Mouse (Mus musculus): ENCODE measurements around the gene Ing5. TPM values are rescaled to one million over a fixed set of nuclear protein-coding genes. Genes with fewer than 3 reads are reported as not detected.
A peak's percentile ranks its signal among the peaks of the same experiment; 100 is the strongest.
"Not testable (repeated sequence)": the region's sequence is repeated elsewhere in the genome, so short reads cannot be mapped to it uniquely, and the experiment has no call there.

Ing5 gene
- 7.1 and 7.6 TPM in 2 replicates for polyA plus RNA-seq (2012; rRNA removed)

GRCm38 (mm10) chr1:93803556-93804507 lies at the start of gene Ing5:
Ing5 (plus strand) TSS chr1:93803965.
- peak within 1 kb of the TSS; percentile 86 for H3K4me3 ChIP-seq (ENCODE audit: extremely low read depth, insufficient read depth, insufficient read length)
- WGBS: under 1% methylated on average over 94 of the region's 94 CpGs
- peaks cover 10% of the 10 kb centered on the region for H3K4me1 ChIP-seq (ENCODE audit: control insufficient read depth, insufficient read depth, insufficient read length)
- H3K36me3 ChIP-seq (ENCODE audit: control insufficient read depth, insufficient read depth, low read length): peaks cover 9% of the 10 kb centered on the region
- TF ChIP-seq POLR2A (IDR thresholded peaks at IDR 0.05; ENCODE audit: low read depth, low read length) (peak; percentile 63), CTCF (IDR thresholded peaks at IDR 0.05; ENCODE audit: extremely low read depth, insufficient read depth, insufficient read length, insufficient replicate concordance) (peak; percentile 96)
- no peaks in the 10 kb centered on the region for H3K27me3 ChIP-seq (ENCODE audit: control insufficient read depth, insufficient read depth, low read length)
- H3K27ac ChIP-seq (ENCODE audit: insufficient read depth, low read length): peak within 1 kb of the TSS; percentile 98
- DNase-seq (ENCODE audit: low read depth in 1 of 2, low spot score in 2 of 2): peak; percentile 94 to 100

- no peaks in the 10 kb centered on the region for H3K27me3 ChIP-seq (ENCODE audit: control insufficient read depth, insufficient read depth, low read length)
- DNase-seq (ENCODE audit: low read depth in 1 of 2, low spot score in 2 of 2): peak; percentile 45 to 86
- peak within 1 kb of the TSS; percentile 98 for H3K4me3 ChIP-seq (ENCODE audit: extremely low read depth, insufficient read depth, insufficient read length)
- WGBS: 1% methylated on average over 121 of the region's 121 CpGs
- H3K27ac ChIP-seq (ENCODE audit: insufficient read depth, low read length): peak within 1 kb of the TSS; percentile 83
- H3K36me3 ChIP-seq (ENCODE audit: control insufficient read depth, insufficient read depth, low read length): peaks cover 9% of the 10 kb centered on the region
- H3K4me1 ChIP-seq (ENCODE audit: control insufficient read depth, insufficient read depth, insufficient read length): peaks cover 5% of the 10 kb centered on the region; the same call in 1 of the 2 replicates
- TF ChIP-seq POLR2A (IDR thresholded peaks at IDR 0.05; ENCODE audit: low read depth, low read length) (peak; percentile 62), CTCF (IDR thresholded peaks at IDR 0.05; ENCODE audit: extremely low read depth, insufficient read depth, insufficient read length, insufficient replicate concordance) (no peak)
These were observed 49.0 kb upstream of the Ing5 start, which contains the start of gene Thap4 for GRCm38 (mm10) chr1:93754573-93755290. Thap4 (minus strand) TSS chr1:93754864.

GRCm38 (mm10) chr1:93755291-93755610 lies 48.5 kb upstream of the Ing5 start:
- H3K4me1 ChIP-seq (ENCODE audit: control insufficient read depth, insufficient read depth, insufficient read length): peaks cover 5% of the 10 kb centered on the region; the same call in 1 of the 2 replicates
- peaks cover 4% of the 10 kb centered on the region for H3K36me3 ChIP-seq (ENCODE audit: control insufficient read depth, insufficient read depth, low read length)
- DNase-seq (ENCODE audit: low read depth in 1 of 2, low spot score in 2 of 2): no peak
- peak overlapping the region; percentile 98 for H3K4me3 ChIP-seq (ENCODE audit: extremely low read depth, insufficient read depth, insufficient read length)
- H3K27me3 ChIP-seq (ENCODE audit: control insufficient read depth, insufficient read depth, low read length): no peaks in the 10 kb centered on the region
- peak overlapping the region; percentile 83 for H3K27ac ChIP-seq (ENCODE audit: insufficient read depth, low read length)
- WGBS: 2% methylated on average over 13 of the region's 13 CpGs
- no peak for TF ChIP-seq POLR2A (IDR thresholded peaks at IDR 0.05; ENCODE audit: low read depth, low read length)
- TF ChIP-seq CTCF (IDR thresholded peaks at IDR 0.05; ENCODE audit: extremely low read depth, insufficient read depth, insufficient read length, insufficient replicate concordance): no peak

GRCm38 (mm10) chr1:93755618-93756017 lies 48.1 kb upstream of the Ing5 start:
- Histone ChIP-seq H3K4me1 (ENCODE audit: control insufficient read depth, insufficient read depth, insufficient read length) (peaks cover 5% of the 10 kb centered on the region; the same call in 1 of the 2 replicates), H3K36me3 (ENCODE audit: control insufficient read depth, insufficient read depth, low read length) (peaks cover under 1% of the 10 kb centered on the region; the same call in 1 of the 2 replicates), H3K27ac (ENCODE audit: insufficient read depth, low read length) (no peak overlapping the region), H3K4me3 (ENCODE audit: extremely low read depth, insufficient read depth, insufficient read length) (no peak overlapping the region), H3K27me3 (ENCODE audit: control insufficient read depth, insufficient read depth, low read length) (no peaks in the 10 kb centered on the region)
- 26% methylated on average over 7 of the region's 7 CpGs for WGBS
- no peak for DNase-seq (ENCODE audit: low read depth in 1 of 2, low spot score in 2 of 2)
- TF ChIP-seq POLR2A (IDR thresholded peaks at IDR 0.05; ENCODE audit: low read depth, low read length) (no peak), CTCF (IDR thresholded peaks at IDR 0.05; ENCODE audit: extremely low read depth, insufficient read depth, insufficient read length, insufficient replicate concordance) (no peak)

GRCm38 (mm10) chr1:93756154-93756553 lies 47.6 kb upstream of the Ing5 start:
- no peak for DNase-seq (ENCODE audit: low read depth in 1 of 2, low spot score in 2 of 2)
- Histone ChIP-seq H3K36me3 (ENCODE audit: control insufficient read depth, insufficient read depth, low read length) (no peaks in the 10 kb centered on the region), H3K4me1 (ENCODE audit: control insufficient read depth, insufficient read depth, insufficient read length) (peaks cover 5% of the 10 kb centered on the region; the same call in 1 of the 2 replicates), H3K27me3 (ENCODE audit: control insufficient read depth, insufficient read depth, low read length) (no peaks in the 10 kb centered on the region), H3K4me3 (ENCODE audit: extremely low read depth, insufficient read depth, insufficient read length) (no peak overlapping the region), H3K27ac (ENCODE audit: insufficient read depth, low read length) (no peak overlapping the region)
- TF ChIP-seq POLR2A (IDR thresholded peaks at IDR 0.05; ENCODE audit: low read depth, low read length) (no peak), CTCF (IDR thresholded peaks at IDR 0.05; ENCODE audit: extremely low read depth, insufficient read depth, insufficient read length, insufficient replicate concordance) (no peak)

- no peak for TF ChIP-seq POLR2A (IDR thresholded peaks at IDR 0.05; ENCODE audit: low read depth, low read length)
- TF ChIP-seq CTCF (IDR thresholded peaks at IDR 0.05; ENCODE audit: extremely low read depth, insufficient read depth, insufficient read length, insufficient replicate concordance): no peak
- Histone ChIP-seq H3K4me3 (ENCODE audit: extremely low read depth, insufficient read depth, insufficient read length) (no peak overlapping the region), H3K27ac (ENCODE audit: insufficient read depth, low read length) (no peak overlapping the region), H3K27me3 (ENCODE audit: control insufficient read depth, insufficient read depth, low read length) (no peaks in the 10 kb centered on the region), H3K36me3 (ENCODE audit: control insufficient read depth, insufficient read depth, low read length) (no peaks in the 10 kb centered on the region), H3K4me1 (ENCODE audit: control insufficient read depth, insufficient read depth, insufficient read length) (no peaks in the 10 kb centered on the region; the same call in 1 of the 2 replicates)
- no peak for DNase-seq (ENCODE audit: low read depth in 1 of 2, low spot score in 2 of 2)
- WGBS: 94% methylated on average over 1 of the region's 1 CpGs
These were observed 43.7 kb upstream of the Ing5 start for GRCm38 (mm10) chr1:93760076-93760475.

GRCm38 (mm10) chr1:93763531-93763930 lies 40.2 kb upstream of the Ing5 start:
- H3K4me3 ChIP-seq (ENCODE audit: extremely low read depth, insufficient read depth, insufficient read length); H3K27me3 ChIP-seq (ENCODE audit: control insufficient read depth, insufficient read depth, low read length); H3K4me1 ChIP-seq (ENCODE audit: control insufficient read depth, insufficient read depth, insufficient read length); H3K36me3 ChIP-seq (ENCODE audit: control insufficient read depth, insufficient read depth, low read length); H3K27ac ChIP-seq (ENCODE audit: insufficient read depth, low read length); DNase-seq (ENCODE audit: low read depth in 1 of 2, low spot score in 2 of 2): not testable (repeated sequence)
- 88% methylated on average over 3 of the region's 3 CpGs for WGBS

Measured in spleen, adult 2 months (tissue).